Mouse (Mus musculus): ENCODE measurements around the gene Ptcra. TPM values are rescaled to one million over a fixed set of nuclear protein-coding genes. Genes with fewer than 3 reads are reported as not detected.

The Ptcra gene
- total and polyA plus RNA-seq, 2 experiments from 2014 or later: 0.20 TPM; not detected in 1

DNA sequence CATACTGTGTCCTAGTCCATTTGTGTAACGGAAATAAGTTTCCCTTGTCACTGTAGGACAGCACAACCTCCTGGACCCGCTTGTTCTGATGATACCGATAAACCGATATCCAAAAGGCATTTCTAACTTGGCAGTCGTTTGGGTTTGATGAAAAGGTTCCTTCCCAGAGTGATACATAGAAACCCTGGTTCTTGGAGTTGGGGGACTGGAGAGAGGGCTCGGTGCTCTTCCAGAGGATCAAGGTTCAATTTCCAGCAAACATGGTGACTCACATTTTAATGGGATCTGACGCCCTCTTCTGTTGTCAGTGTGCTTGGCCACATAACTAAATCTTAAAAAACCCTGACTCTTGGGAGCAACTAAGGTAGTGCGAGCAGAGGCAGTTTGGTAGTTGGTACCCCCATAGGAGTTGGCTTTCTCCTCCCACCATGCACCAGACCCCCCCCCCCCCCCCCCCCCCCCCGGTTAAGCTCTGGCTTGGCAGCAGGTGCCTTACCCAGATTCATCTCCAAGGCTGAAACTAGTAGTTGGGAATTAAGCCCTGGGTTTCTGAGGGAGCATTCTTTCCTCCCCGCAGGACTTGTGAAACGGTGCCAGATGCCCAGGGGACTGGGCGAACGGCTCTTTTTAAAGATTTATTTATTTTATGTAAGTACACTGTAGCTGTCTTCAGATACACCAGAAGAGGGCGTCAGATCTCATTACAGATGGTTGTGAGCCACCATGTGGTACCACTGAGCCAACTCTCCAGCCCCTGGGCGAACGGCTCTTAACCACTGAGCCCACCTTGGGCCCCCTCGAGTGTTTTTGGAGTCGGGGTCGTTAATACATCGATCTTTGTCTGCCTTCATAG is 10.0 kb upstream of the Ptcra start:
- DNase-seq (ENCODE audit: low spot score): peak; percentile 41
- peak overlapping the region; percentile 80 for H3K4me3 ChIP-seq (ENCODE audit: low read depth, low read length)
- H3K4me1 ChIP-seq (ENCODE audit: insufficient read depth, low read length): no peaks in the 10 kb centered on the region
- peak overlapping the region; percentile 76; the same call in 1 of the 2 replicates for H3K9ac ChIP-seq (replicated peaks; ENCODE audit: low read length, poor library complexity, severe bottlenecking)
- ATAC-seq (ENCODE audit: low FRiP score): no peak
- peak; percentile 43; the same call in 1 of the 2 replicates for TF ChIP-seq CTCF (IDR thresholded peaks at IDR 0.05)
- 7% methylated on average over 19 of the region's 20 CpGs for WGBS
- 0 out of 2 replicates have a peak overlapping the region, but pooled peaks have one; percentile 80 for H3K27ac ChIP-seq (ENCODE audit: low read depth, low read length)
- H3K27me3 ChIP-seq (ENCODE audit: insufficient read depth, low read length): no peaks in the 10 kb centered on the region
- H3K4me2 ChIP-seq (ENCODE audit: low read depth, low read length, poor library complexity, severe bottlenecking): peak overlapping the region; percentile 93
- peaks cover 23% of the 10 kb centered on the region for H3K36me3 ChIP-seq (ENCODE audit: insufficient read depth, low read length)
- H3K9me3 ChIP-seq (ENCODE audit: low read length): no peaks in the 10 kb centered on the region

DNA sequence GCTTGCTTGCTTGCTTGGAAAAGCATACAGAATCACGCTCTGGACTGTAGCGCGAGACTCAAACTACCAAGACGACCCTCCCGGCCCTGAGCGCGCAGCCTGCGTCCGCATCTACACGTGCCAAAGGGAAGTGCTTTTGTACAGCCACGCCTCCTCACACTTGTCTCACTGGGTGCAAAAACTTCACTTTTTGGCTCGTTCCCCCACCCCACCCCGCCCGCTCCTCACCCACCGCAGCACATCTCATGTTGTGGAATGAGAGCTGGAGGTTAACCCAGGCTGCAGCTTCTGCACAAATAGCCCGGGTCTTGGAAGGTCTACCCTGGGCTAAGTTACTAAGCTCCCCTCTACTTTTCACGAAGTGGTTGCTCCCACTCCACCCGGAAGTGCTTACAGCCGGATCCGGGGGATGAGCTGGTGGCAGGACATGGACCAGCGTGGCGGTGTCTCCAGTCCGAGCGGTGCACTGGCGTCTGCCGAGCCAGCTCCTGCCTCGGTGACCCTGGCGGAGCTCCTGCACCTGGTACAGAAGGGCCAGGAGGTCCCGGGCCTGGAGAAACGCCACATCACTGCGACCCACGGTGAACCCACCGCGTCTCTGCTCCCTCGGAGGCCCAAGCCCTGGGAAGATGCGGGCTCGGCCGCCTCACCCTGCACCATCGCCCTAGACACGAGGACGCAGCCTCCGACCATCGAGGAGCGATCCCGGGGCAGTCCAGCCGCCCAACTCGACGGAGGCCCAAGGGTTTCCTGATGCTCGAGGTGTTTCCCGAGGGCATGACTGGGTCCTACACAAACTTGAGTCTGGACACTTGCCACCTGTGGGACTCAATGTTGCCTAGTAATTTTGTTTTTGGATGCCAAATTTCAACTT is 9.1 kb upstream of the Ptcra start, which contains the start of gene 2310039H08Rik:
2310039H08Rik (plus strand) TSS at position 232 of the 874 bp plus-strand sequence.
- WGBS: under 1% methylated on average over 50 of the region's 50 CpGs
- no peak for TF ChIP-seq CTCF (IDR thresholded peaks at IDR 0.05)

DNA sequence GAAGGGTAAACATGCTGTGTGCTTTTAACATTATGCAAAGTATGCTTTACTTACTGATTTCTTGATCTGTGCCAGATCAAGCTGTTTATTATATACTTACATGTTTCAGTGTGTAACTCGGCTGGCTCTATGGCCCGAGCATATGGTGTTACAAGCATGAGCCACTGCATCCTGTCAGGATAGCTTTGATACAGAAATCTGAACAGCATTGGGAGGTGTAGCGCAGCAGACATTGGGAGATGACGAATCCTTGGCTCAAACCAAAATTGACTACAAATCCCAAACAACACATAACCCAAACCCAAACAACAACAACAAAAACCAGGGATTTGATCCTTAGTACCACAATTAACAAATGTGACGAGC is 8.5 kb upstream of the Ptcra start:
- peak; percentile 66 for ATAC-seq (ENCODE audit: low FRiP score)
- peaks cover 12% of the 10 kb centered on the region for H3K36me3 ChIP-seq (ENCODE audit: insufficient read depth, low read length)
- no peak for DNase-seq (ENCODE audit: low spot score)
- H3K9me3 ChIP-seq (ENCODE audit: low read length): no peaks in the 10 kb centered on the region
- no peaks in the 10 kb centered on the region for H3K4me1 ChIP-seq (ENCODE audit: insufficient read depth, low read length)
- peak overlapping the region; percentile 76 for H3K9ac ChIP-seq (replicated peaks; ENCODE audit: low read length, poor library complexity, severe bottlenecking)
- no peaks in the 10 kb centered on the region for H3K27me3 ChIP-seq (ENCODE audit: insufficient read depth, low read length)
- H3K4me2 ChIP-seq (ENCODE audit: low read depth, low read length, poor library complexity, severe bottlenecking): peak overlapping the region; percentile 93
- WGBS: 8% methylated on average over 5 of the region's 5 CpGs
- H3K4me3 ChIP-seq (ENCODE audit: low read depth, low read length): peak overlapping the region; percentile 80
- peak overlapping the region; percentile 80 for H3K27ac ChIP-seq (ENCODE audit: low read depth, low read length)
- TF ChIP-seq CTCF (IDR thresholded peaks at IDR 0.05): no peak

More for the DNA sequence above, 9.1 kb upstream of the Ptcra start, which contains the start of gene 2310039H08Rik:
- Histone ChIP-seq H3K9me3 (ENCODE audit: low read length) (no peaks in the 10 kb centered on the region), H3K27me3 (ENCODE audit: insufficient read depth, low read length) (no peaks in the 10 kb centered on the region), H3K4me3 (ENCODE audit: low read depth, low read length) (peak within 1 kb of the TSS; percentile 80), H3K4me2 (ENCODE audit: low read depth, low read length, poor library complexity, severe bottlenecking) (peak within 1 kb of the TSS; percentile 93), H3K36me3 (ENCODE audit: insufficient read depth, low read length) (peaks cover 17% of the 10 kb centered on the region), H3K4me1 (ENCODE audit: insufficient read depth, low read length) (no peaks in the 10 kb centered on the region), H3K9ac (replicated peaks; ENCODE audit: low read length, poor library complexity, severe bottlenecking) (peak within 1 kb of the TSS; percentile 76), H3K27ac (ENCODE audit: low read depth, low read length) (peak within 1 kb of the TSS; percentile 80)
- ATAC-seq (ENCODE audit: low FRiP score) (peak; percentile 92), DNase-seq (ENCODE audit: low spot score) (peak; percentile 92)

DNA sequence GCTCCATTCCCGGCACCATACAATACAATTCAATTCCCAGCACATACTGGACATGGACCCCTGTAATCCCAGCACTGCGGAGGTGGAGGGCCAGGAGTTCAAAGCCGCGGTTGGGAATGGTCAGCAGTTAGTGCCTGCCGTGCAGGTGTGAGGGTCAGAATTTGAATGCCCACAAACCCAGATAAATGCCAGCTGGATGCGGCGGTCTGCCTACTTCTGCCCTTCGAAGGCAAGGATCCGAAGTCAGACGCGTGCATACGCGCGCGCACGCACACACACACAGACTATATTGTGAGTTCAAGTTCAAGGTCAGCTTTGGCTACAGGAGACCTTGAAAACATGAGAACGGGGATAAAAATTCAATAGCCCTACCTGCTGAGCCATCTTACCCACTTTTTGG is 8.1 kb upstream of the Ptcra start:
- 0 out of 2 replicates have a peak overlapping the region, but pooled peaks have one; percentile 80 for H3K27ac ChIP-seq (ENCODE audit: low read depth, low read length)
- H3K4me3 ChIP-seq (ENCODE audit: low read depth, low read length): peak overlapping the region; percentile 80
- no peaks in the 10 kb centered on the region for H3K9me3 ChIP-seq (ENCODE audit: low read length)
- peak overlapping the region; percentile 93 for H3K4me2 ChIP-seq (ENCODE audit: low read depth, low read length, poor library complexity, severe bottlenecking)
- WGBS: 64% methylated on average over 17 of the region's 17 CpGs
- DNase-seq (ENCODE audit: low spot score) (no peak), ATAC-seq (ENCODE audit: low FRiP score) (no peak)
- no peaks in the 10 kb centered on the region for H3K27me3 ChIP-seq (ENCODE audit: insufficient read depth, low read length)
- peaks cover 12% of the 10 kb centered on the region for H3K36me3 ChIP-seq (ENCODE audit: insufficient read depth, low read length)
- no peak for TF ChIP-seq CTCF (IDR thresholded peaks at IDR 0.05)
- H3K4me1 ChIP-seq (ENCODE audit: insufficient read depth, low read length): no peaks in the 10 kb centered on the region
- peak overlapping the region; percentile 76 for H3K9ac ChIP-seq (replicated peaks; ENCODE audit: low read length, poor library complexity, severe bottlenecking)

DNA sequence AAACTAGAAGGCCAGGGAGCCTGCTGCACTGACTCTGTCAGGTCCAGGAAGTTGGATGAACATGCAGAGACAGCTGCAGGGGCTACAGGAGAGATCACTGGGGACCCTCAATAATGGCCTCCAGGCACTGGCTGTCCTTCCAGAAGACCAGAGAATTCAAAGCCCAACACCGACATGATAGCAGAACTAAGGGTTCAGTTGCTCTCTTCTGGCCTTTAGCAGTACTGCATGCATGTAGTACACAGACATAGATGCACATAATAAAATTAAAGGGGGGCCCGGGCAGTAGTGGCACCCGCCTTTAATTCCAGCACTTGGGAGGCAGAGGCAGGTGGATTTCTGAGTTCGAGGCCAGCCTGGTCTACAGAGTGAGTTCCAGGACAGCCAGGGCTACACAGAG is 7.5 kb upstream of the Ptcra start:
- Histone ChIP-seq H3K27ac (ENCODE audit: low read depth, low read length) (no peak overlapping the region), H3K27me3 (ENCODE audit: insufficient read depth, low read length) (no peaks in the 10 kb centered on the region), H3K4me2 (ENCODE audit: low read depth, low read length, poor library complexity, severe bottlenecking) (no peak overlapping the region), H3K4me3 (ENCODE audit: low read depth, low read length) (no peak overlapping the region), H3K4me1 (ENCODE audit: insufficient read depth, low read length) (no peaks in the 10 kb centered on the region), H3K36me3 (ENCODE audit: insufficient read depth, low read length) (peaks cover 6% of the 10 kb centered on the region), H3K9me3 (ENCODE audit: low read length) (no peaks in the 10 kb centered on the region), H3K9ac (replicated peaks; ENCODE audit: low read length, poor library complexity, severe bottlenecking) (no peak overlapping the region)
- WGBS: 86% methylated on average over 4 of the region's 4 CpGs
- no peak for DNase-seq (ENCODE audit: low spot score)
- TF ChIP-seq CTCF (IDR thresholded peaks at IDR 0.05): peak; percentile 41
- ATAC-seq (ENCODE audit: low FRiP score): no peak
